Mouse (Mus musculus): Measurements from ENCODE around the gene Plk1.

Gene Plk1

DNA sequence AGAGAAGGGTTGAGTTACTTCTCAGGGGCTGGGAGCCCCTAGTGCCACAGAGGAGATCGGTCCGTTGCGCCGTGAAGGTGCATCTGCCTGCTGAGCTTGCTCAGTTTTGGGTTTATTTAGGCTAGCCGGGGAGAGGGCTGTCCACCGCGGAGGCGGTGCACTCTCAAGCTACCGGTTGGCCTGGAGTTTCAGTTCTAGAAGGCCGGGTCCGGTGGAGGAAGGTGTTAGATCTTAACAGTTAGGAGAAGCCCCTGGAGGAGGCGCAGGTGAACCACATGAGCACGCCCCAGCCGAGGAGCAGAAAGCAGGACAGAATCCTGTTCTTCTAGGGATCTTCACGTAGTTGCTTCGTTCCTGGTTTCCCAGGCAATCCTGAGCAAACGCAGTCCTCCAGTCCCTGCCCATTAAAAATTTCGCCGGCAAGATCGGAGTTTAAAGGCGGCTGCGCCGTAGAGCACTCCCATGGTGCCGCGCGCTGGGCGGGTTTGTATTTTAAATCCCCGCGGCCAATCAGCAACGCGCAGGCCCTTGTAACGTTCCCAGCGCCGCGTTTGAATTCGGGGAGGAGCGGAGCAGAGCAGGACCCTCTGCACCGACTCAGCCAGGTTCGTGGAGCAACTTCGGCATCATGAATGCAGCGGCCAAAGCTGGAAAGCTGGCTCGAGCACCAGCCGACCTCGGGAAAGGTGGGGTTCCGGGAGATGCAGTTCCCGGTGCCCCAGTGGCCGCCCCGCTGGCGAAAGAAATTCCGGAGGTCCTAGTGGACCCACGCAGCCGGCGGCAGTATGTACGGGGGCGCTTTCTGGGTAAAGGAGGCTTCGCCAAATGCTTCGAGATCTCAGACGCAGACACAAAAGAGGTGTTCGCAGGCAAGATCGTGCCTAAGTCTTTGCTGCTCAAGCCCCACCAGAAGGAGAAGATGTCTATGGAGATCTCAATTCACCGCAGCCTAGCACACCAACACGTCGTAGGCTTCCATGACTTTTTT is at the start of gene Plk1:
Gene Plk1, plus strand, starts transcription at position 525 of the 988 bp plus-strand sequence.
- in situ Hi-C loops (cut with MboI; ENCODE audit: low pct_unique_long_range_greater_than_20kb in 1 of 2, low sequenced_read_pairs in 2 of 2, unreplicated experiment in 1 of 2): no loop called here

DNA sequence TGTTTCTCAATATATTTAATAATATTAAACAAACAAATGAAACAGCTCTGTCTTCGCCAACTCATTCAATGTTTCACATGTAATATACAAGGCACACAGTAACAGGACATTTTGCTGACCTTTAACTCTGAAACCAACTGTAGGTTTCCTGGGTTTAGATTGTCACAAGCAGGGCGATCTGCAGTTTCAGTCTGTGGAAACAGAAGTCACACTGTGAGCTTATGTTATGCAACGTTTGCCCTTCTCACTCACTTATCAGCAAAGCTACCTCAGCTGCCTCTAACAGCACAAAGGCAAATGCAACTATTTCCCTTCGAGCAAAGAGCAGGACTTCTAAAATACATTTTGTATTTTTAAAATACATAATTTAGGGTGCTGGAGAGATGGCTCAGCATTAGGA is 35.7 kb upstream of the Plk1 start:
- in situ Hi-C loops (cut with MboI; ENCODE audit: low pct_unique_long_range_greater_than_20kb in 1 of 2, low sequenced_read_pairs in 2 of 2, unreplicated experiment in 1 of 2): no loop called here

DNA sequence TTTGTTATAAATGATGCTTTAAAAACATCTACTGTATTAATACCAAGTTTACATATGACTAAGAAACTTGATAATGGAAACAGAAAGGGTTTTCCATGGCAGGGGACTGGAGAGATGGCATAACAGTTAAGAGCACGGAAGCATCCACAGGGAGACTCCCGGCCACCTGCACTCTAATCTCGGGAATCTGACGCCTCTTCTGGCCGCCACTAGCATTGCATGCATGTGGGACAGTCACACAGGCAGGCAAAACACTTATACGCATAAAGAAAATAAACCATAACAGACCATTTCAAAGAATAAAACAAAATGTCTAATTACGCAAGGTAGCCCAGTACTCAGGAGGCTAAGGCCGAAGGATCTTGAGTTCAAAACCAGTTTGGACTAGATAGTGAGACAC is 33.6 kb upstream of the Plk1 start:
- in situ Hi-C loops (cut with MboI; ENCODE audit: low pct_unique_long_range_greater_than_20kb in 1 of 2, low sequenced_read_pairs in 2 of 2, unreplicated experiment in 1 of 2): no loop called here

DNA sequence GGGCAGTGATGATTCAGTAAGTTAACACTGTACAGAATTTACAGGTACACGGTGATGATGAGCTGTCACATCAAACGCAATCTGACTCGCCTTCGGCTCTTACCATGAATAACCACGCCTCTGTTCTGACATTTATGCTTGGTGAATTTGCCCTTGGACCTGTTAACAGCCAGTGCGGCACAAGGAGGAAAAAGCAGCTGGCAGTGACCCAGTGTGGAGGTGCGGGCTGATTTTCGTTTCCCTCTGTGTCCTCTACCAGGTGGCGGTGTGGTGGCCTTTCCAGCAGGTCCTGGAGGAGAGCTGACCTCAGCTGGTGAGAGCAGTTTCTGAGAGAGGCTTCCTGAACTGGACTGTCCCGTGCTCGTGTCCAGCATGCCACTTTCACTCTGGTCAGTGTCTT is 32.3 kb upstream of the Plk1 start:
- in situ Hi-C loops (cut with MboI; ENCODE audit: low pct_unique_long_range_greater_than_20kb in 1 of 2, low sequenced_read_pairs in 2 of 2, unreplicated experiment in 1 of 2): no loop called here

DNA sequence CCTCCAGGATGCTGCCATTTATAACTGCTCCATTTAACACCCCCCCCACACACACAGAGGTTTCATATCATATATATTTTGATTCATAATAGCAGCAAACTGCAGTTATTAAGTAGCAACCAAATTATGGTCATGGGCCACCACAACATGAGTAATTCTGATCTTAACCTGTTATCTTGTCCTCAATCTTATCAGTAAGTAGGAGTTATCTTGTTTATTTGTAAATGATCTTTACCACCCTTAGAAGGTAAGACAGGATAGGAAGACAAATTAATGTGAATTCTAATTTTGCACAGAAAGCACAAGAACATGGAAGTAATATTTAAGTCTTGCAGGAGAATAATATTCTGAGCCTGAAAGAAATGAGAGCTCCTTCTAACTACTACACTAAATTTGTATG is 27.4 kb upstream of the Plk1 start:
- in situ Hi-C loops (cut with MboI; ENCODE audit: low pct_unique_long_range_greater_than_20kb in 1 of 2, low sequenced_read_pairs in 2 of 2, unreplicated experiment in 1 of 2): no loop called here

DNA sequence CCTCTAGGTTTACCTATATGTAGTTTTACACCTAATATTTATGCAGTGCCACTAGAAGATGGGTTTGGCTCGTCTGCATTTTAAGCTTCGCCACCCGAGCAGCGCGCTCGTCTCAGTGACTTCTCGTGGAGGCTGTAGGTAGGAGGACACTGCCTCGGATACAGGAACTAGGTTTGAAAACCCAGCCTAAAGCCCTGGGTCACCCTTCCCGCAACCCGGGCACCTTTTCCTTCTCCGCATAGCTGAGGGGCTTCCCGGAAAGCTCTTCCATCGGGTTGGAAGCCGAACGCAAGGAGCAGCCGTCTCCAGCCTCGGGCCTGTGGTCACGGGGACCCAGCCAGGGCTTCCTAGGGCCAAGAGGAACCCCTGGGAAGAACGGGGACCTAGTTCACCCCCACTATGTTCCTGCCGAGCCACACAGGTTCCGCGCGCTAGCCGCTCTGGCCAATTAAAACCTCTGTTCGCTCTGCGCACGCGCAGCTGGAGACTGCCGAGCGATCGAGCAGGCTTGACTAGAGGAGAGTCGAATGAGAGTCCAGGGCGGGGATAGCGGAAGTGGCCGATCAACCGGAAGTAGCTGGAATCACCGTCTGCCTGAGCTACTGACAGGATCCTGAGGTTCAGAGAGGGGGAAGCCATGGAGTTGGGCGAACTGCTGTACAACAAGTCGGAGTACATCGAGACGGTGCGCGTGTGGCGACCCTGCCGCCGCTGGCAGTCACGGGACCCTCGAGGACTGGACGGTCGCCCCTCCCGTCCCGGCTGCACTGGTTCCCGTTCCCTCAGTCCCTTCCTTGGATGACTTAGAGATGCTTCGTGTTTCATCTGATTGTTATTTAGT is 26.5 kb upstream of the Plk1 start, which contains the start of the genes Palb2 and Dctn5:
Gene Palb2, minus strand, starts transcription at position 489 of the 841 bp plus-strand sequence.
Gene Dctn5, plus strand, starts transcription at position 545 of the 841 bp plus-strand sequence.
- in situ Hi-C loops (cut with MboI; ENCODE audit: low pct_unique_long_range_greater_than_20kb in 1 of 2, low sequenced_read_pairs in 2 of 2, unreplicated experiment in 1 of 2): no loop called here

DNA sequence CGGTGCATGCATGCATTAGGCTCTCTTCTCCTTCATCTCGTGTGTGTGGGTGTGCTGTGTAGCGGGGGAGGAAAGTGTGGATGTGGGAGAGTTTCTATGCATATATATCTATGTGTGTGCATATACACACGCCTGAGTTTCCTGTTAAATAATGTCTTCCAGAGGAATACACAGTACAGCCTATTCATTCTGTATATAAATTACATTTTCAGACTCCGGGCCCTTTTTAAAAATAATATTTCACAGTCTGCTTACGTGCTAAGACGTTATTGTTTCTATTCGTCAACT is 26.0 kb upstream of the Plk1 start:
- in situ Hi-C loops (cut with MboI; ENCODE audit: low pct_unique_long_range_greater_than_20kb in 1 of 2, low sequenced_read_pairs in 2 of 2, unreplicated experiment in 1 of 2): no loop called here

DNA sequence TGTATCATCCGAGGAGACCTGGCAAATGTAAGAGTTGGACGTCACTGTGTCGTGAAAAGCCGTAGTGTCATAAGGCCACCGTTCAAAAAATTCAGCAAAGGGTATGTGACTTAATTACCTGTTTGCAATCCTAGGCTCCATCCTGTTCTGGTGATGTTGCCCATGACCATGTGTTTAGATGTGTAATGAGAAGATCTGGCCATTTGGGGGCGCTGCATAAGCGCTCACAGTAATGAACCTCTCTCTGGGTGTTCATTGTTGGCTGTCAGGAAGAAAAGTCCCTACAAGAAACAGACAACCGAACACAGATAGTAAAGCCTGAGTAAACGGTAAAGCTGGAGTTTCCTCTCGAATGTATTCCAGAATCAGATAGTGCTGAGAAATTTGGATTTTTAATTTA is 24.2 kb upstream of the Plk1 start:
- in situ Hi-C loops (cut with MboI; ENCODE audit: low pct_unique_long_range_greater_than_20kb in 1 of 2, low sequenced_read_pairs in 2 of 2, unreplicated experiment in 1 of 2): no loop called here

DNA sequence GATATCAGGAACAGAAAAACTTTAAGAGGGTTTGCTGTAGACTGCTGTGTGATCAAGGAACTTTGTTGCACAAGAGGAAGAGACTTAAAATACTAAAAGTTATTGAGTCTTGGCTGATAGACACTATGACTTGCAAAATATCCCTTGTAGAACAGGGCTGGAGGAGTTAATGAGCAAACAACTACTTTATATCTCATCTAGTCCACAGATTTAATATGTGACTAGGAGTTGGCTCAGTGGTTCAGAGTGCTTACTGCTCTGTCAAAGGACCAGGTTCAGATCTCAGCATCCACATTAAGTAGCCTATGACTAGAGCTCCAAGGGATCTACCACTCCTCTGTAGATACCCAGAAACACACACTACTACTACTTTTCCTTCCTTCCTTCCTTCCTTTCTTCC is 22.2 kb upstream of the Plk1 start:
- in situ Hi-C loops (cut with MboI; ENCODE audit: low pct_unique_long_range_greater_than_20kb in 1 of 2, low sequenced_read_pairs in 2 of 2, unreplicated experiment in 1 of 2): no loop called here

DNA sequence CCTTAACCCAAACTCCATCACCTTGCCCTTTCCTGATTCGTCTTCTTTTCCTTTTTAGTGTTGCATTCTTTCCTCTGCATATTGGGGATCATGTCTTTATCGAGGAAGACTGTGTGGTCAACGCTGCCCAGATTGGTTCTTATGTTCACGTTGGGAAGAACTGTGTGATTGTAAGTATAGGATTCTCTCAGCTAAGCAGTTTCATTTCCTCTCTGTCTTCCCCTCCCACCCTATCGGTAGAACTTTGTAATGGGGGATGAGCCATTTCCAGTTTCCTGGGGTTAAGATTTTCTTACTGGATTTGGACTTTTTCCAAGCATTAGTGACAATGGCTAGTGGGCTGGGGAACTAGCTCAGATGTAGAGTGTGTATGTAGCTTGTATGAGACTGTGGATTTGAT is 21.0 kb upstream of the Plk1 start:
- in situ Hi-C loops (cut with MboI; ENCODE audit: low pct_unique_long_range_greater_than_20kb in 1 of 2, low sequenced_read_pairs in 2 of 2, unreplicated experiment in 1 of 2): no loop called here

DNA sequence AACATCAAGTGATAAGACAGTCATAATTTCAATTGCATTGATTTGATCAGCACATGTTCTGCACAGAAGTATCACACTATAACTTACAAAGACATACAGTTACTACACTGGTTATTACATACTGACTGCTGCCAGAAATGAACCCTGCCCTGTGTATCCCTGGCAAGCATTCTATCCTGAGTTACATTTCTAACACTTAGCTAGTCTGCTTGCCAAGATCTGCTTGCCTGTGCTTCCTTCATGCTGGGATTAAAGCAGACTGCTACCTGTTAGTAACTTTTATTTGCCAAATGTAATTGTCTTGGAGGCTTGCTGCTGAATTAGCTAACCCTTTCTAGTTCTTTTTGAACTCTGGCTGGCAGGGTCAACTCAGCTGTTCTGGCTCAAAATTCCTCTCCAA is 18.2 kb upstream of the Plk1 start:
- in situ Hi-C loops (cut with MboI; ENCODE audit: low pct_unique_long_range_greater_than_20kb in 1 of 2, low sequenced_read_pairs in 2 of 2, unreplicated experiment in 1 of 2): no loop called here

DNA sequence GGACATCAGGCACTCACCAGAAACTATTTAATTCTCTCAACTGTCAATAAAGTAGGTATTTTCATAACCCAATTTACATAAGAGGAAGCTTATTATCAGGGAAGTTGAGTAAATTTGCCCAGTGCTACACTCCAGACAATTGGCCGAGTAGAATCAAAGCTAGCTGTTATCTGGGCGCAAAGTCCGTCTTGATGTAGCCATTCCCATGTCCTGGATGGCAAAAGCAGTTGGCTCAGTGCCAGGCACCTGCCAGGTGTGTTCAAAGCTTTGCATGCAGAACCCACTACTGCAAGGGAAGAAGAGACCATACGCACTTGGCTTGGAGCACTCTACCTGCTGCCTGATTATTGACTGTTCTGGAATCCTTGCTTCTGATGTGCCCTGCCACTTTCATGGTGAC is 6.8 kb upstream of the Plk1 start:
- in situ Hi-C loops (cut with MboI; ENCODE audit: low pct_unique_long_range_greater_than_20kb in 1 of 2, low sequenced_read_pairs in 2 of 2, unreplicated experiment in 1 of 2): no loop called here

DNA sequence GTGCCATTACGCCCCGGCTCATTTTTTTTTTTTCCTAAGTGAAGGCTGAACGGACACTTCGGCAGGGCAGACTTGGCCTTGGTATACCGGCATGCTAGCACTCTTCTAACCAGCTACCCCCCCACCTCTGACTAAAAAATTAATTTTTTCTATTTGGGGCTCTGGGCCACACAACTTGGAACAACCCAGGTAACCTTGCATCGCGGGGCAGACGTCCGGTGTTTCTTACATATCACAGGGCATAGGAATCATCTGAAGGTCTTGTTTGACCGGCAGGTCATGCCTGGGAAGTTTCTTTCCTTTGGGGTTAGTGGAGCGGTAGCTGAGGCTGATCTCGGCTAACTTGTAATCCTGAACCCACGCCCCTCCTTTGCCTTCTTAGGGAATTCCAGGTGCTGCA is 751 bp upstream of the Plk1 start:
- in situ Hi-C loops (cut with MboI; ENCODE audit: low pct_unique_long_range_greater_than_20kb in 1 of 2, low sequenced_read_pairs in 2 of 2, unreplicated experiment in 1 of 2): no loop called here

DNA sequence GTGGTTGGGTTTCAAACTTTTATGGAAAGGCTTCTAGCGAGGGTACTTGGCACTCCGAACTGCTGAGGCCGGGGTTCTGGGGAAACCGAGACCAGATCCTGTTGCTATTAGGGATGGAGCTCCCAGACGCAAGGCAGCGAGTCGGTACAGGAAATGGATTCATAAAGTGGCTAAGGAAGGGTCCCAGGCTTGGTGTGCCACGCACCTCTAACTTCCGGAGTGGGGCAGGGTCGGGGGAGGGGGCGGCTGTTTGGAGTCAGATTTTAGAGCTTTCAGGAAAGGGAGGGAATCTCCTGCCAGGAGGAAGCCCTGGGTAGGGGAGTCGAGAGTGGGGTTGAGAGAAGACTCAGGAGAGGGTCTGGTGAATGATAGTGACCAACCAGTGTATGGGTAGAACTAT is 798 bp downstream of the Plk1 start:
- in situ Hi-C loops (cut with MboI; ENCODE audit: low pct_unique_long_range_greater_than_20kb in 1 of 2, low sequenced_read_pairs in 2 of 2, unreplicated experiment in 1 of 2): no loop called here

DNA sequence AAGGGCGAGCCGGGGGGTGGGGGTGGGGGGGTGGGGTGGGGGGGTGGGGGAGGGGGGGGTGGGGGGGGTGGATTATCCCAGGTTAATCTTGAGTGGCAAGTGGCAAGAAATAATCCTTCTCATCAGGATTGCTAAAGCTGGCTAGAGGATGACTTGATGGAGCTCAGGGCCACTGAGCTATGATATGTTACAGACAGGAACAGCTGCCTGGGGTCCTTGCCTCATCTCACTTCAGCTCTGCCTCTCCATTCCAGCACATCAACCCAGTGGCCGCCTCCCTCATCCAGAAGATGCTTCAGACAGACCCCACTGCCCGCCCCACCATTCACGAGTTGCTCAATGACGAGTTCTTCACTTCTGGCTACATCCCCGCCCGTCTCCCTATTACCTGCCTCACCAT is 4.5 kb downstream of the Plk1 start:
- in situ Hi-C loops (cut with MboI; ENCODE audit: low pct_unique_long_range_greater_than_20kb in 1 of 2, low sequenced_read_pairs in 2 of 2, unreplicated experiment in 1 of 2): no loop called here

DNA sequence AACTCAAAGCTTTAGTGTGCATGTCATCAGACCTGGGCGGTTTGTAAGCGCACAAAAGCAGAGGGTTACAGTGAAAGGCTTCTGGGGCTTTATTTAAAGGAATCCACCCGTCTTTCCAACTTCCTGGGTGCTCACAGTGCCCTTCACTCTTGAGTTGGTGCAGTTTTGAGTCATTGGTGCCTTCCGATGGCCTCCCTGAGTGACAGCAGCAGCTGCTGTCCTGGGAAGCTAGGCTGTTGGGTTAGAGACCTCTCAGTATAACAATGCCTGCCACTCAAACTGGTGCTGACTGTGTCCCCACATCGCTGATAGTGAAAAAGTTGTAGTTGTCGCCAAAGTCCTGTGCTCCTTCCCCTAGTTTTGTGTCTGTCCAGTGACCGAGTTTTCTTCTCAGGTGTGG is 8.0 kb downstream of the Plk1 start:
- in situ Hi-C loops (cut with MboI; ENCODE audit: low pct_unique_long_range_greater_than_20kb in 1 of 2, low sequenced_read_pairs in 2 of 2, unreplicated experiment in 1 of 2): no loop called here

DNA sequence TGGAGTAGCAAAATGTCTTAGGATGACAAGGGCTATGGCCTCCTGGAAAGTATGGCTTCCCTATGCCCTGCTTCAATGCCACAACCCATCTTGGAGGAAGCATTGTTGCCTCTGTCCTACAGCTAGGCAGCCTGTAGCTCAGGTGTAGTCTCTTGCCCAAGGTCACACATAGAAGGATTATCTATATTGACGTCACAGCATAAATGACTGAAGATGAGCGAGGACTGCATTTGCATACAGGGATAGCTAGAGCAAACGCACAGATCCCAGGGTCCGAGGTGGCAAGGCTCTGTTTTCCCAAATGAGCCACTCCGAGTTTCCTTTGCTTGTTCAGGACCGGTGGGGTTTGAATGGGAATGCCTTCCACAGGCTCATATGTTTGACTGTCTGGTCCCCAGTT is 11.5 kb downstream of the Plk1 start:
- in situ Hi-C loops (cut with MboI; ENCODE audit: low pct_unique_long_range_greater_than_20kb in 1 of 2, low sequenced_read_pairs in 2 of 2, unreplicated experiment in 1 of 2): no loop called here

DNA sequence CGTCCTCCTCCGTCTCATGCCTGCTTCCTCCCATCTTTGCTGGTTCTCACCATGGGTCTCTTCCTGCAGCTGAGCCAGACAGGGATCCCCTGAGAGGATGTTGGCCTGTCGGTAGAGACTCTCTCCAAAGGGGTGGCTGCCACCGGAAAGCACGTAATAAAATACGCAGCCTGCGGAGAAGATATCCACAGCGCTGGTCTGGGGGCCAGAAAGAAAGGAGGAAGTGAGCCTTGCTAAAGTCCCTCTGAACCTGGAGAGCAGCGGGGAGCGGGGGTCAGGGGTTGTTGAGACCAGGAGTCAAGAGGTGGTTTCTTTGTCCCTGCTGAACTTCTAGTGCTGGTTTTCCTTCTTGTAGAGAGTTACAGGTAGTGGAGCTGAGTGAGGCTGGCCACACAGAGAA is 12.4 kb downstream of the Plk1 start:
- in situ Hi-C loops (cut with MboI; ENCODE audit: low pct_unique_long_range_greater_than_20kb in 1 of 2, low sequenced_read_pairs in 2 of 2, unreplicated experiment in 1 of 2): no loop called here

DNA sequence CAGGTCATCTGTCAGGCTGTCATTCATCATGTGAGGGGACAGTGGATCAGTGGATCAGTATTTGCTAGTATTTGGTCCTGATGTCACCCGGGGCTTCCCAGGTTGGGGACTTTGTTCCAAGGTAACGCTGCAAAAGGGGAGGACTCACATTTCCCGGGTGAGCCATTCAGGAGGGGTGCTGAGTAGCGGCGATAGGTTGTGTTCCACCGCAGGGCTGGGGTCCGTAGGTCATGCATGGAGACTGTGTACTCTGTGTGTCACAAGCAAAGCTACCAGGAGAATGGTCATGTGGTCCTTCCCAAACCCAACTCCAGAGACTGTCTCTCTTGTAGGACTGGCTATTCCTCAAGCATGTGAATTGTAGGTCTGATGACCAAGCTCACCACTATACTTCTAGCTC is 21.5 kb downstream of the Plk1 start:
- in situ Hi-C loops (cut with MboI; ENCODE audit: low pct_unique_long_range_greater_than_20kb in 1 of 2, low sequenced_read_pairs in 2 of 2, unreplicated experiment in 1 of 2): no loop called here

DNA sequence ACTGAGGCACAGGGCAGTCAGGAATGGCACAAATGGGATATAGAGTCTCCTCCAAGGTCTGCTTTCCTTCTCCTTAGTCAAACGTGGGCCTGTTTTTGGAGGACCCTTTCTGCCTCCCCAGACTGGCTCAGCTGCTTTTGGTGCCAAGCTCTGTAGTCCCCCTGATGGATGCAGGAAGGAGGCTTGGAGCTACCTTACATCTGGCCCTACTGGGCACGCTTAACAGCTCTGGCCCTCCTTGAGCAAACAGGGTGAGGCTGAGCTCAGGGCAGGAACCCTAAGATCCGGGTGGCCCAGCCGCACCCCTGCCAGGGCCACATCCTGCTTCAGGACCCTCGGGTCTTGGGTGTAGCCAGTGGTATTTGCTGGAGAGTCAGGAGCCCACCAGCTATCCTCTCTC is 25.3 kb downstream of the Plk1 start:
- in situ Hi-C loops (cut with MboI; ENCODE audit: low pct_unique_long_range_greater_than_20kb in 1 of 2, low sequenced_read_pairs in 2 of 2, unreplicated experiment in 1 of 2): no loop called here
